Mouse (Mus musculus): Measurements from ENCODE around the gene Sgca. TPM values are rescaled to one million over a fixed set of nuclear protein-coding genes. Genes with fewer than 3 reads are reported as not detected.

Gene Sgca
- polyA plus RNA-seq, 1 experiment from 2014 or later: not detected

- ATAC-seq (replicated peaks; ENCODE audit: low FRiP score, low TSS enrichment, low read depth): no peak
- Histone ChIP-seq H3K27me3 (replicated peaks; ENCODE audit: control insufficient read depth, insufficient read depth, low read length) (no peaks in the 10 kb centered on the region), H3K4me2 (ENCODE audit: low read length) (peak overlapping the region; percentile 60), H3K4me3 (ENCODE audit: low read depth, low read length) (peak overlapping the region; percentile 78; the same call in 1 of the 2 replicates), H3K9me3 (ENCODE audit: control insufficient read depth, low read length) (no peaks in the 10 kb centered on the region), H3K27ac (ENCODE audit: low read depth) (no peak overlapping the region), H3K9ac (ENCODE audit: low read length) (no peak overlapping the region), H3K4me1 (replicated peaks; ENCODE audit: control insufficient read depth, insufficient read depth, low read length) (peaks cover 31% of the 10 kb centered on the region), H3K36me3 (ENCODE audit: control insufficient read depth, insufficient read depth, low read length) (peaks cover 63% of the 10 kb centered on the region)
- peak; percentile 90 for DNase-seq (ENCODE audit: low spot score)
- 21% methylated on average over 4 of the region's 4 CpGs for whole genome bisulfite sequencing
These were observed 36.8 kb downstream of the Sgca start for GRCm38 (mm10) chr11:94939280-94939679.

GRCm38 (mm10) chr11:94938296-94938695 lies 37.8 kb downstream of the Sgca start:
- H3K36me3 ChIP-seq (ENCODE audit: control insufficient read depth, insufficient read depth, low read length): peaks cover 53% of the 10 kb centered on the region
- no peaks in the 10 kb centered on the region for H3K9me3 ChIP-seq (ENCODE audit: control insufficient read depth, low read length)
- peaks cover 41% of the 10 kb centered on the region for H3K4me1 ChIP-seq (replicated peaks; ENCODE audit: control insufficient read depth, insufficient read depth, low read length)
- peak overlapping the region; percentile 95; the same call in 1 of the 2 replicates for H3K27ac ChIP-seq (ENCODE audit: low read depth)
- H3K9ac ChIP-seq (ENCODE audit: low read length): peak overlapping the region; percentile 88
- H3K4me3 ChIP-seq (ENCODE audit: low read depth, low read length): peak overlapping the region; percentile 78
- 27% methylated on average over 9 of the region's 9 CpGs for WGBS
- DNase-seq (ENCODE audit: low spot score) (no peak), ATAC-seq (replicated peaks; ENCODE audit: low FRiP score, low TSS enrichment, low read depth) (no peak)
- H3K27me3 ChIP-seq (replicated peaks; ENCODE audit: control insufficient read depth, insufficient read depth, low read length): no peaks in the 10 kb centered on the region
- peak overlapping the region; percentile 60 for H3K4me2 ChIP-seq (ENCODE audit: low read length)

GRCm38 (mm10) chr11:94937787-94938186 lies 38.3 kb downstream of the Sgca start:
- H3K4me3 ChIP-seq (ENCODE audit: low read depth, low read length): peak overlapping the region; percentile 78
- peaks cover 43% of the 10 kb centered on the region for H3K4me1 ChIP-seq (replicated peaks; ENCODE audit: control insufficient read depth, insufficient read depth, low read length)
- H3K27ac ChIP-seq (ENCODE audit: low read depth): peak overlapping the region; percentile 95
- no peaks in the 10 kb centered on the region for H3K9me3 ChIP-seq (ENCODE audit: control insufficient read depth, low read length)
- ATAC-seq (replicated peaks; ENCODE audit: low FRiP score, low TSS enrichment, low read depth) (peak; percentile 9), DNase-seq (ENCODE audit: low spot score) (no peak)
- H3K36me3 ChIP-seq (ENCODE audit: control insufficient read depth, insufficient read depth, low read length): peaks cover 48% of the 10 kb centered on the region
- peak overlapping the region; percentile 88 for H3K9ac ChIP-seq (ENCODE audit: low read length)
- H3K4me2 ChIP-seq (ENCODE audit: low read length): peak overlapping the region; percentile 60
- 4% methylated on average over 15 of the region's 15 CpGs for WGBS
- no peaks in the 10 kb centered on the region for H3K27me3 ChIP-seq (replicated peaks; ENCODE audit: control insufficient read depth, insufficient read depth, low read length)

GRCm38 (mm10) chr11:94937335-94937781 lies 38.8 kb downstream of the Sgca start:
- Histone ChIP-seq H3K36me3 (ENCODE audit: control insufficient read depth, insufficient read depth, low read length) (peaks cover 44% of the 10 kb centered on the region), H3K9me3 (ENCODE audit: control insufficient read depth, low read length) (no peaks in the 10 kb centered on the region), H3K4me1 (replicated peaks; ENCODE audit: control insufficient read depth, insufficient read depth, low read length) (peaks cover 43% of the 10 kb centered on the region), H3K4me2 (ENCODE audit: low read length) (peak overlapping the region; percentile 60), H3K27me3 (replicated peaks; ENCODE audit: control insufficient read depth, insufficient read depth, low read length) (no peaks in the 10 kb centered on the region), H3K4me3 (ENCODE audit: low read depth, low read length) (peak overlapping the region; percentile 78), H3K9ac (ENCODE audit: low read length) (peak overlapping the region; percentile 88), H3K27ac (ENCODE audit: low read depth) (peak overlapping the region; percentile 95)
- WGBS: under 1% methylated on average over 18 of the region's 18 CpGs
- DNase-seq (ENCODE audit: low spot score) (peak; percentile 78), ATAC-seq (replicated peaks; ENCODE audit: low FRiP score, low TSS enrichment, low read depth) (peak; percentile 30)

- ATAC-seq (replicated peaks; ENCODE audit: low FRiP score, low TSS enrichment, low read depth): peak; percentile 65
- Histone ChIP-seq H3K27me3 (replicated peaks; ENCODE audit: control insufficient read depth, insufficient read depth, low read length) (no peaks in the 10 kb centered on the region), H3K4me1 (replicated peaks; ENCODE audit: control insufficient read depth, insufficient read depth, low read length) (peaks cover 43% of the 10 kb centered on the region)
These were observed 39.3 kb downstream of the Sgca start for GRCm38 (mm10) chr11:94936851-94937295.

GRCm38 (mm10) chr11:94936045-94936444 lies 40.1 kb downstream of the Sgca start, which contains the start of gene Col1a1:
Gene Col1a1, plus strand, starts transcription at chr11:94936224.
- Histone ChIP-seq H3K4me3 (ENCODE audit: low read depth, low read length) (peak within 1 kb of the TSS; percentile 78), H3K27me3 (replicated peaks; ENCODE audit: control insufficient read depth, insufficient read depth, low read length) (no peaks in the 10 kb centered on the region), H3K36me3 (ENCODE audit: control insufficient read depth, insufficient read depth, low read length) (peaks cover 31% of the 10 kb centered on the region), H3K9me3 (ENCODE audit: control insufficient read depth, low read length) (no peaks in the 10 kb centered on the region), H3K4me1 (replicated peaks; ENCODE audit: control insufficient read depth, insufficient read depth, low read length) (peaks cover 43% of the 10 kb centered on the region), H3K9ac (ENCODE audit: low read length) (peak within 1 kb of the TSS; percentile 88), H3K27ac (ENCODE audit: low read depth) (peak within 1 kb of the TSS; percentile 95), H3K4me2 (ENCODE audit: low read length) (peak within 1 kb of the TSS; percentile 60)
- peak; percentile 45 for ATAC-seq (replicated peaks; ENCODE audit: low FRiP score, low TSS enrichment, low read depth)
- peak; percentile 83 for DNase-seq (ENCODE audit: low spot score)
- WGBS: 10% methylated on average over 19 of the region's 19 CpGs

More at GRCm38 (mm10) chr11:94936851-94937295, 39.3 kb downstream of the Sgca start:
- H3K27ac ChIP-seq (ENCODE audit: low read depth): peak overlapping the region; percentile 95
- peak overlapping the region; percentile 88 for H3K9ac ChIP-seq (ENCODE audit: low read length)
- peak overlapping the region; percentile 60 for H3K4me2 ChIP-seq (ENCODE audit: low read length)
- peak overlapping the region; percentile 78 for H3K4me3 ChIP-seq (ENCODE audit: low read depth, low read length)
- H3K9me3 ChIP-seq (ENCODE audit: control insufficient read depth, low read length): no peaks in the 10 kb centered on the region
- 1% methylated on average over 17 of the region's 17 CpGs for WGBS
- DNase-seq (ENCODE audit: low spot score): peak; percentile 98
- H3K36me3 ChIP-seq (ENCODE audit: control insufficient read depth, insufficient read depth, low read length): peaks cover 39% of the 10 kb centered on the region

GRCm38 (mm10) chr11:94934526-94934925 lies 41.6 kb downstream of the Sgca start:
- Histone ChIP-seq H3K9ac (ENCODE audit: low read length) (0 out of 2 replicates have a peak overlapping the region, but pooled peaks have one; percentile 20), H3K4me2 (ENCODE audit: low read length) (peak overlapping the region; percentile 60), H3K9me3 (ENCODE audit: control insufficient read depth, low read length) (no peaks in the 10 kb centered on the region), H3K27me3 (replicated peaks; ENCODE audit: control insufficient read depth, insufficient read depth, low read length) (no peaks in the 10 kb centered on the region), H3K27ac (ENCODE audit: low read depth) (peak overlapping the region; percentile 95), H3K4me1 (replicated peaks; ENCODE audit: control insufficient read depth, insufficient read depth, low read length) (peaks cover 57% of the 10 kb centered on the region), H3K4me3 (ENCODE audit: low read depth, low read length) (no peak overlapping the region), H3K36me3 (ENCODE audit: control insufficient read depth, insufficient read depth, low read length) (peaks cover 16% of the 10 kb centered on the region)
- DNase-seq (ENCODE audit: low spot score) (no peak), ATAC-seq (replicated peaks; ENCODE audit: low FRiP score, low TSS enrichment, low read depth) (no peak)
- 15% methylated on average over 11 of the region's 11 CpGs for WGBS

GRCm38 (mm10) chr11:94933584-94933983 lies 42.5 kb downstream of the Sgca start:
- Histone ChIP-seq H3K4me3 (ENCODE audit: low read depth, low read length) (no peak overlapping the region), H3K9ac (ENCODE audit: low read length) (0 out of 2 replicates have a peak overlapping the region, but pooled peaks have one; percentile 2), H3K4me1 (replicated peaks; ENCODE audit: control insufficient read depth, insufficient read depth, low read length) (peaks cover 60% of the 10 kb centered on the region), H3K27ac (ENCODE audit: low read depth) (peak overlapping the region; percentile 95), H3K27me3 (replicated peaks; ENCODE audit: control insufficient read depth, insufficient read depth, low read length) (no peaks in the 10 kb centered on the region), H3K36me3 (ENCODE audit: control insufficient read depth, insufficient read depth, low read length) (peaks cover 7% of the 10 kb centered on the region; the same call in 1 of the 2 replicates), H3K9me3 (ENCODE audit: control insufficient read depth, low read length) (no peaks in the 10 kb centered on the region), H3K4me2 (ENCODE audit: low read length) (peak overlapping the region; percentile 60)
- DNase-seq (ENCODE audit: low spot score) (no peak), ATAC-seq (replicated peaks; ENCODE audit: low FRiP score, low TSS enrichment, low read depth) (no peak)
- WGBS: 6% methylated on average over 8 of the region's 8 CpGs

- no peak for DNase-seq (ENCODE audit: low spot score)
- H3K27ac ChIP-seq (ENCODE audit: low read depth): peak overlapping the region; percentile 98
- no peak overlapping the region for H3K4me3 ChIP-seq (ENCODE audit: low read depth, low read length)
- peaks cover 64% of the 10 kb centered on the region for H3K4me1 ChIP-seq (replicated peaks; ENCODE audit: control insufficient read depth, insufficient read depth, low read length)
- H3K9ac ChIP-seq (ENCODE audit: low read length): no peak overlapping the region
- peak overlapping the region; percentile 42; the same call in 1 of the 2 replicates for H3K4me2 ChIP-seq (ENCODE audit: low read length)
- no peaks in the 10 kb centered on the region for H3K36me3 ChIP-seq (ENCODE audit: control insufficient read depth, insufficient read depth, low read length)
- 31% methylated on average over 4 of the region's 4 CpGs for WGBS
- ATAC-seq (replicated peaks; ENCODE audit: low FRiP score, low TSS enrichment, low read depth): no peak
- H3K9me3 ChIP-seq (ENCODE audit: control insufficient read depth, low read length): no peaks in the 10 kb centered on the region
- no peaks in the 10 kb centered on the region for H3K27me3 ChIP-seq (replicated peaks; ENCODE audit: control insufficient read depth, insufficient read depth, low read length)
These were observed 46.0 kb downstream of the Sgca start for GRCm38 (mm10) chr11:94930151-94930550.
